Mouse (Mus musculus) heart, embryonic 16.5 days (tissue): ENCODE measurements around the gene Pla2g10. TPM values are rescaled to one million over a fixed set of nuclear protein-coding genes. Genes with fewer than 3 reads are reported as not detected.
"Not testable (repeated sequence)": the region's sequence is repeated elsewhere in the genome, so short reads cannot be mapped to it uniquely, and the experiment has no call there.

ENCODE experiments used
- ATAC-seq: fragments of 200-750 bp; cut with Nextera tagmentation; replicated peaks from 2 replicates; pipeline ENCODE4 v1.8.0; 2017; ENCODE audit warnings: moderate number of reproducible peaks; ENCODE audit not compliant: insufficient read depth, low FRiP score; ENCODE audit errors: extremely low read depth
- H3K27ac ChIP-seq: fragments of 300-500 bp; sonication (generic); 2 replicates; pipeline ENCODE4 v1.5.1; 2014; ENCODE audit warnings: mild to moderate bottlenecking, low read length, control low read depth, moderate library complexity
- H3K27me3 ChIP-seq: fragments of 300-500 bp; sonication (generic); 2 replicates; pipeline ENCODE4 v1.6.1; 2014; ENCODE audit warnings: low read length, mixed read lengths; ENCODE audit not compliant: control insufficient read depth, insufficient read depth
- H3K36me3 ChIP-seq: fragments of 300-500 bp; sonication (generic); 2 replicates; pipeline ENCODE4 v1.6.1; 2014; ENCODE audit not compliant: control insufficient read depth, insufficient read depth
- H3K4me1 ChIP-seq: fragments of 300-500 bp; sonication (generic); 2 replicates; pipeline ENCODE4 v1.6.1; 2014; ENCODE audit warnings: low read length, mixed read lengths; ENCODE audit not compliant: control insufficient read depth, insufficient read depth
- H3K4me2 ChIP-seq: fragments of 300-500 bp; sonication (generic); 2 replicates; pipeline ENCODE4 v1.6.1; 2014; ENCODE audit warnings: low read depth, mild to moderate bottlenecking, control low read depth, low read length
- H3K4me3 ChIP-seq: fragments of 300-500 bp; sonication (generic); 2 replicates; pipeline ENCODE4 v1.5.1; 2014; ENCODE audit warnings: mild to moderate bottlenecking, control low read depth, low read length
- H3K9ac ChIP-seq: fragments of 300-500 bp; sonication (generic); 2 replicates; pipeline ENCODE4 v1.6.1; 2014; ENCODE audit warnings: low read length, control low read depth
- H3K9me3 ChIP-seq: fragments of 300-500 bp; sonication (generic); replicated peaks from 2 replicates; pipeline ENCODE4 v1.6.1; 2016; ENCODE audit warnings: low read length; ENCODE audit not compliant: control insufficient read depth
- WGBS: fragments of 180-500 bp; shearing (Covaris S2); extraction: QIAGEN DNeasy Blood & Tissue Kit; methylation state at CpG from one replicate; pipeline ENCODE4 v1.1.7; 2014; 5-methylcytosine and 5-hydroxymethylcytosine counted together
- polyA plus RNA-seq: library from polyadenylated mRNA; unstranded; fragments of >200 nt; fragmentation: Nextera tagmentation; extraction: Ambion mirVana; gene quantifications from 2 replicates; pipeline ENCODE4 v1.2.1, GENCODE M21; 2015

Pla2g10 gene
- polyA plus RNA-seq, 1 experiment from 2014 or later, result 0.43 TPM

- not testable (repeated sequence) for H3K27ac ChIP-seq, H3K4me2 ChIP-seq, H3K4me1 ChIP-seq, H3K36me3 ChIP-seq, H3K27me3 ChIP-seq, H3K9ac ChIP-seq, H3K9me3 ChIP-seq, ATAC-seq, H3K4me3 ChIP-seq
- 53% methylated on average over 4 of the region's 4 CpGs for WGBS
These were observed 8.3 kb upstream of the Pla2g10 start for GRCm38 (mm10) chr16:13739044-13739443.

- Histone ChIP-seq H3K36me3 (no peaks in the 10 kb centered on the region), H3K9me3 (no peaks in the 10 kb centered on the region), H3K9ac (no peak overlapping the region), H3K4me2 (no peak overlapping the region), H3K4me1 (no peaks in the 10 kb centered on the region; the same call in 1 of the 2 replicates), H3K27me3 (0 out of 2 replicates have a peak, but pooled peaks cover 2% of the 10 kb centered on the region), H3K4me3 (no peak overlapping the region), H3K27ac (no peak overlapping the region)
- no peak for ATAC-seq
- 77% methylated on average over 8 of the region's 8 CpGs for WGBS
These were observed 5.2 kb upstream of the Pla2g10 start for GRCm38 (mm10) chr16:13735977-13736376.

GRCm38 (mm10) chr16:13733518-13734137 is 2.8 kb upstream of the Pla2g10 start:
- H3K9ac ChIP-seq, result no peak overlapping the region
- no peak overlapping the region for H3K4me2 ChIP-seq
- no peak overlapping the region for H3K4me3 ChIP-seq
- ATAC-seq, result no peak
- 15% methylated on average over 9 of the region's 9 CpGs for WGBS
- H3K27me3 ChIP-seq, result 0 out of 2 replicates have a peak, but pooled peaks cover 2% of the 10 kb centered on the region
- H3K9me3 ChIP-seq, result no peaks in the 10 kb centered on the region
- H3K4me1 ChIP-seq, result no peaks in the 10 kb centered on the region; the same call in 1 of the 2 replicates
- H3K36me3 ChIP-seq, result no peaks in the 10 kb centered on the region
- H3K27ac ChIP-seq, result no peak overlapping the region

GRCm38 (mm10) chr16:13732786-13733185 is 2.0 kb upstream of the Pla2g10 start:
- ATAC-seq, result no peak
- no peaks in the 10 kb centered on the region for H3K9me3 ChIP-seq
- no peak overlapping the region for H3K27ac ChIP-seq
- H3K9ac ChIP-seq, result no peak overlapping the region
- H3K36me3 ChIP-seq, result no peaks in the 10 kb centered on the region
- no peak overlapping the region for H3K4me2 ChIP-seq
- WGBS, result 67% methylated on average over 3 of the region's 3 CpGs
- H3K4me3 ChIP-seq, result no peak overlapping the region
- no peaks in the 10 kb centered on the region; the same call in 1 of the 2 replicates for H3K4me1 ChIP-seq
- 0 out of 2 replicates have a peak, but pooled peaks cover 2% of the 10 kb centered on the region for H3K27me3 ChIP-seq

GRCm38 (mm10) chr16:13729428-13729827 is 1.4 kb downstream of the Pla2g10 start:
- WGBS, result 83% methylated on average over 4 of the region's 4 CpGs
- Histone ChIP-seq H3K4me1 (no peaks in the 10 kb centered on the region; the same call in 1 of the 2 replicates), H3K4me3 (no peak overlapping the region), H3K9me3 (no peaks in the 10 kb centered on the region), H3K9ac (no peak overlapping the region), H3K4me2 (no peak overlapping the region), H3K36me3 (no peaks in the 10 kb centered on the region), H3K27me3 (0 out of 2 replicates have a peak, but pooled peaks cover 2% of the 10 kb centered on the region), H3K27ac (no peak overlapping the region)
- no peak for ATAC-seq

DNA sequence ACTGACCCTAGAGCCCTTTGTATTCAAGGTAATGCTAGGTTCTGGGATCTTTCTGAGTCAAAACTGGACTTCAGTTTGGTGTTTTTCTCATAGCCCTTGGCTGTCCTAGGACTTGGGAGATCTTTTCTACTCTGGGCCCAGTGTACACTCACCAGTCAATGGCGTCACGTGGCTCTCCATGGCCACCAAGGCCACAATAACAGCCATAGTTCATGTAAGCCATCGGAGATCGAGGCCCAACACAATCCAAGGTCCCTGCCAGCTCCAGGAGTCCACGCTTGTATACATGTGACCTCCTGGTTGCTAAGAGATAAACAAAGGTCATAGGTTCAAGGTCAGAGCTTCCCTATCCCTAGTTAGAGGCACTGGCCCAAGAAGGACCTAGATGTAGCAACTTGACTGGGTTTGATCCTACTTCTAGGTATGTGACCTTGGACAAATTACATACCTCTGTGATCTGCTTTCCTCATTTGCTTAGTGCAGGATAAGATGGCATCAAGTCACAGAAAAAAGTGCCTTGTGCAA is 2.9 kb downstream of the Pla2g10 start:
- no peak for ATAC-seq
- no peak overlapping the region for H3K9ac ChIP-seq
- no peaks in the 10 kb centered on the region; the same call in 1 of the 2 replicates for H3K4me1 ChIP-seq
- H3K9me3 ChIP-seq, result no peaks in the 10 kb centered on the region
- no peak overlapping the region for H3K27ac ChIP-seq
- no peak overlapping the region for H3K4me3 ChIP-seq
- WGBS, result 82% methylated on average over 5 of the region's 5 CpGs
- H3K27me3 ChIP-seq, result 0 out of 2 replicates have a peak, but pooled peaks cover 2% of the 10 kb centered on the region
- H3K4me2 ChIP-seq, result no peak overlapping the region
- H3K36me3 ChIP-seq, result no peaks in the 10 kb centered on the region

DNA sequence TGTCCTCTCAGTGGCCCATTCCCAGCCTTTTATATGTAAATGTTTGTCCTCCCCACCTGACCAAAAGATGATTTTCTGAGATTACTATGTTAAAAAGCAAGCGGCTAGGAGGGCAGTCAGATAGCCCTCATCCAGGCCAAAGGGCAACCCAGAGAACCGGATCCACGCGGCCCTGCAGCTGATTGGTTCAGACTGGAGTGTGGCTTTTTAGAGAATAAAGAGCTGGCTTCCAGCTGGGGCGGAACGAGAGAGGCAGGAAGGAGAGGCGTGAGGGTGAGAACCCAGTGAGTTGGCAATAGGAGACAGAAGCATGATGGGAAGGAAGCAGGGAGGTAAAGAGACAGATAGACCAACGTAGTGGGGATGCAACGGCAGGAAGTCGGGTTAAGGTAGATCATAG is 7.8 kb downstream of the Pla2g10 start:
- WGBS, result 31% methylated on average over 10 of the region's 10 CpGs
- no peak overlapping the region for H3K4me3 ChIP-seq
- no peaks in the 10 kb centered on the region for H3K27me3 ChIP-seq
- H3K27ac ChIP-seq, result no peak overlapping the region
- no peaks in the 10 kb centered on the region for H3K9me3 ChIP-seq
- H3K36me3 ChIP-seq, result no peaks in the 10 kb centered on the region
- no peak overlapping the region for H3K4me2 ChIP-seq
- H3K9ac ChIP-seq, result no peak overlapping the region
- no peak for ATAC-seq
- H3K4me1 ChIP-seq, result no peaks in the 10 kb centered on the region

- H3K27ac ChIP-seq, result no peak overlapping the region
- no peaks in the 10 kb centered on the region for H3K9me3 ChIP-seq
- H3K9ac ChIP-seq, result no peak overlapping the region
- no peaks in the 10 kb centered on the region for H3K4me1 ChIP-seq
- 88% methylated on average over 2 of the region's 2 CpGs for WGBS
- no peak for ATAC-seq
- H3K27me3 ChIP-seq, result no peaks in the 10 kb centered on the region
- H3K36me3 ChIP-seq, result no peaks in the 10 kb centered on the region
- H3K4me3 ChIP-seq, result no peak overlapping the region
- no peak overlapping the region for H3K4me2 ChIP-seq
These were observed 13.8 kb downstream of the Pla2g10 start for GRCm38 (mm10) chr16:13716821-13717553.

- no peaks in the 10 kb centered on the region for H3K9me3 ChIP-seq
- 88% methylated on average over 3 of the region's 3 CpGs for WGBS
- no peak for ATAC-seq
- H3K4me2 ChIP-seq, result no peak overlapping the region
- H3K36me3 ChIP-seq, result no peaks in the 10 kb centered on the region
- H3K4me3 ChIP-seq, result no peak overlapping the region
- no peak overlapping the region for H3K9ac ChIP-seq
- H3K4me1 ChIP-seq, result no peaks in the 10 kb centered on the region
- H3K27me3 ChIP-seq, result no peaks in the 10 kb centered on the region
- no peak overlapping the region for H3K27ac ChIP-seq
These were observed 15.9 kb downstream of the Pla2g10 start for GRCm38 (mm10) chr16:13714910-13715309.
